Mouse (Mus musculus): Measurements from ENCODE around the gene Fancd2. TPM values are rescaled to one million over a fixed set of nuclear protein-coding genes. Genes with fewer than 3 reads are reported as not detected.

Fancd2 gene
- polyA plus RNA-seq, 1 experiment from 2014 or later = 4.3 TPM

GRCm38 (mm10) chr6:113639201-113639600 is 107.7 kb downstream of the Fancd2 start:
- Histone ChIP-seq H3K27me3 (replicated peaks; ENCODE audit: control insufficient read depth, insufficient read depth, low read length) (no peaks in the 10 kb centered on the region), H3K4me2 (ENCODE audit: low read length) (no peak overlapping the region), H3K36me3 (ENCODE audit: control insufficient read depth, insufficient read depth) (no peaks in the 10 kb centered on the region), H3K4me1 (replicated peaks; ENCODE audit: control insufficient read depth, insufficient read depth, low read length) (peaks cover 6% of the 10 kb centered on the region; the same call in 1 of the 2 replicates), H3K27ac (ENCODE audit: low read length) (no peak overlapping the region), H3K4me3 (replicated peaks; ENCODE audit: low read length) (no peak overlapping the region), H3K9ac (replicated peaks; ENCODE audit: low read depth, low read length) (no peak overlapping the region), H3K9me3 (ENCODE audit: control insufficient read depth, low read length) (no peaks in the 10 kb centered on the region)
- no peak for ATAC-seq
- WGBS = 87% methylated on average over 4 of the region's 4 CpGs

GRCm38 (mm10) chr6:113642605-113643004 is 111.1 kb downstream of the Fancd2 start:
- ATAC-seq = no peak
- H3K27me3 ChIP-seq (replicated peaks; ENCODE audit: control insufficient read depth, insufficient read depth, low read length) = no peaks in the 10 kb centered on the region
- peaks cover 6% of the 10 kb centered on the region; the same call in 1 of the 2 replicates for H3K4me1 ChIP-seq (replicated peaks; ENCODE audit: control insufficient read depth, insufficient read depth, low read length)
- H3K9me3 ChIP-seq (ENCODE audit: control insufficient read depth, low read length) = no peaks in the 10 kb centered on the region
- H3K4me2 ChIP-seq (ENCODE audit: low read length) = no peak overlapping the region
- H3K4me3 ChIP-seq (replicated peaks; ENCODE audit: low read length) = no peak overlapping the region
- H3K9ac ChIP-seq (replicated peaks; ENCODE audit: low read depth, low read length) = no peak overlapping the region
- no peak overlapping the region for H3K27ac ChIP-seq (ENCODE audit: low read length)
- 84% methylated on average over 8 of the region's 8 CpGs for WGBS
- H3K36me3 ChIP-seq (ENCODE audit: control insufficient read depth, insufficient read depth) = no peaks in the 10 kb centered on the region

GRCm38 (mm10) chr6:113643021-113643420 is 111.5 kb downstream of the Fancd2 start:
- H3K9me3 ChIP-seq (ENCODE audit: control insufficient read depth, low read length) = no peaks in the 10 kb centered on the region
- H3K4me3 ChIP-seq (replicated peaks; ENCODE audit: low read length) = no peak overlapping the region
- ATAC-seq = no peak
- H3K36me3 ChIP-seq (ENCODE audit: control insufficient read depth, insufficient read depth) = no peaks in the 10 kb centered on the region
- no peaks in the 10 kb centered on the region for H3K27me3 ChIP-seq (replicated peaks; ENCODE audit: control insufficient read depth, insufficient read depth, low read length)
- H3K27ac ChIP-seq (ENCODE audit: low read length) = no peak overlapping the region
- H3K4me1 ChIP-seq (replicated peaks; ENCODE audit: control insufficient read depth, insufficient read depth, low read length) = peaks cover 6% of the 10 kb centered on the region; the same call in 1 of the 2 replicates
- no peak overlapping the region for H3K9ac ChIP-seq (replicated peaks; ENCODE audit: low read depth, low read length)
- no peak overlapping the region for H3K4me2 ChIP-seq (ENCODE audit: low read length)
- 87% methylated on average over 4 of the region's 4 CpGs for WGBS

- WGBS = 98% methylated on average over 2 of the region's 2 CpGs
- Histone ChIP-seq H3K36me3 (ENCODE audit: control insufficient read depth, insufficient read depth) (no peaks in the 10 kb centered on the region), H3K9me3 (ENCODE audit: control insufficient read depth, low read length) (no peaks in the 10 kb centered on the region), H3K4me1 (replicated peaks; ENCODE audit: control insufficient read depth, insufficient read depth, low read length) (no peaks in the 10 kb centered on the region), H3K27ac (ENCODE audit: low read length) (no peak overlapping the region), H3K4me2 (ENCODE audit: low read length) (no peak overlapping the region), H3K27me3 (replicated peaks; ENCODE audit: control insufficient read depth, insufficient read depth, low read length) (no peaks in the 10 kb centered on the region), H3K4me3 (replicated peaks; ENCODE audit: low read length) (no peak overlapping the region), H3K9ac (replicated peaks; ENCODE audit: low read depth, low read length) (no peak overlapping the region)
- no peak for ATAC-seq
Measured at GRCm38 (mm10) chr6:113643967-113644366, 112.5 kb downstream of the Fancd2 start.

- no peak overlapping the region for H3K4me3 ChIP-seq (replicated peaks; ENCODE audit: low read length)
- no peak overlapping the region for H3K9ac ChIP-seq (replicated peaks; ENCODE audit: low read depth, low read length)
- H3K36me3 ChIP-seq (ENCODE audit: control insufficient read depth, insufficient read depth) = no peaks in the 10 kb centered on the region
- H3K4me2 ChIP-seq (ENCODE audit: low read length) = no peak overlapping the region
- no peak for ATAC-seq
- no peaks in the 10 kb centered on the region for H3K27me3 ChIP-seq (replicated peaks; ENCODE audit: control insufficient read depth, insufficient read depth, low read length)
- WGBS = 85% methylated on average over 8 of the region's 8 CpGs
- H3K9me3 ChIP-seq (ENCODE audit: control insufficient read depth, low read length) = no peaks in the 10 kb centered on the region
- H3K4me1 ChIP-seq (replicated peaks; ENCODE audit: control insufficient read depth, insufficient read depth, low read length) = no peaks in the 10 kb centered on the region
- no peak overlapping the region for H3K27ac ChIP-seq (ENCODE audit: low read length)
Measured at GRCm38 (mm10) chr6:113644808-113645207, 113.3 kb downstream of the Fancd2 start.

Small RNA genes within 50 kb of the gene (microRNA-seq; reads per million reads assigned to microRNA genes)
- gene Gm23365 = not detected

Other genes with a start within 250 kb of the Fancd2 start
- gene Cpne9, start 249.4 kb upstream of the Fancd2 start, polyA plus RNA-seq (2015; fragmentation: Nextera tagmentation; extraction: Ambion mirVana) = 0.32 and 1.4 TPM in 2 replicates
- gene Brpf1, start 224.5 kb upstream of the Fancd2 start, polyA plus RNA-seq (2015; fragmentation: Nextera tagmentation; extraction: Ambion mirVana) = 19.9 and 20.3 TPM in 2 replicates
- gene Ogg1, start 204.7 kb upstream of the Fancd2 start, polyA plus RNA-seq (2015; fragmentation: Nextera tagmentation; extraction: Ambion mirVana) = 11.3 and 11.9 TPM in 2 replicates
- 78.9 and 99.3 TPM in 2 replicates for gene Camk1, start 187.7 kb upstream of the Fancd2 start, polyA plus RNA-seq (2015; fragmentation: Nextera tagmentation; extraction: Ambion mirVana)
- 83.3 and 88.8 TPM in 2 replicates for gene Tada3, start 153.8 kb upstream of the Fancd2 start, polyA plus RNA-seq (2015; fragmentation: Nextera tagmentation; extraction: Ambion mirVana)
- gene Arpc4, start 153.6 kb upstream of the Fancd2 start, polyA plus RNA-seq (2015; fragmentation: Nextera tagmentation; extraction: Ambion mirVana) = 407 and 414 TPM in 2 replicates
- gene Ttll3, start 142.4 kb upstream of the Fancd2 start, polyA plus RNA-seq (2015; fragmentation: Nextera tagmentation; extraction: Ambion mirVana) = 6.4 and 8.7 TPM in 2 replicates
- gene Rpusd3, start 112.3 kb upstream of the Fancd2 start, polyA plus RNA-seq (2015; fragmentation: Nextera tagmentation; extraction: Ambion mirVana) = 13.9 and 16.3 TPM in 2 replicates
- gene Cidec, start 95.9 kb upstream of the Fancd2 start, polyA plus RNA-seq (2015; fragmentation: Nextera tagmentation; extraction: Ambion mirVana) = not detected in 2 replicates
- 90.9 and 98.9 TPM in 2 replicates for gene Jagn1, start 89.1 kb upstream of the Fancd2 start, polyA plus RNA-seq (2015; fragmentation: Nextera tagmentation; extraction: Ambion mirVana)
- gene Il17re, start 73.2 kb upstream of the Fancd2 start, polyA plus RNA-seq (2015; fragmentation: Nextera tagmentation; extraction: Ambion mirVana) = 0.07 TPM in 1 of 2 replicates, not detected in the other
- 2.4 and 3.5 TPM in 2 replicates for gene Il17rc, start 60.3 kb upstream of the Fancd2 start, polyA plus RNA-seq (2015; fragmentation: Nextera tagmentation; extraction: Ambion mirVana)
- 62.6 and 73.9 TPM in 2 replicates for gene Creld1, start 48.4 kb upstream of the Fancd2 start, polyA plus RNA-seq (2015; fragmentation: Nextera tagmentation; extraction: Ambion mirVana)
- gene Prrt3, start 29.8 kb upstream of the Fancd2 start, polyA plus RNA-seq (2015; fragmentation: Nextera tagmentation; extraction: Ambion mirVana) = 5.2 and 8.5 TPM in 2 replicates
- 106 and 108 TPM in 2 replicates for gene Emc3, start within 50 bp of the Fancd2 start, polyA plus RNA-seq (2015; fragmentation: Nextera tagmentation; extraction: Ambion mirVana)
- 0.19 TPM in 1 of 2 replicates, not detected in the other for gene Fancd2os, start 69.0 kb downstream of the Fancd2 start, polyA plus RNA-seq (2015; fragmentation: Nextera tagmentation; extraction: Ambion mirVana)
- 231 and 240 TPM in 2 replicates for gene Brk1, start 73.1 kb downstream of the Fancd2 start, polyA plus RNA-seq (2015; fragmentation: Nextera tagmentation; extraction: Ambion mirVana)
- gene Vhl, start 92.3 kb downstream of the Fancd2 start, polyA plus RNA-seq (2015; fragmentation: Nextera tagmentation; extraction: Ambion mirVana) = 78.1 and 82.2 TPM in 2 replicates
- 1.4 and 1.5 TPM in 2 replicates for gene Irak2, start 106.8 kb downstream of the Fancd2 start, polyA plus RNA-seq (2015; fragmentation: Nextera tagmentation; extraction: Ambion mirVana)
- 1.1 and 1.6 TPM in 2 replicates for gene Tatdn2, start 165.4 kb downstream of the Fancd2 start, polyA plus RNA-seq (2015; fragmentation: Nextera tagmentation; extraction: Ambion mirVana)
- 0.49 TPM in 1 of 2 replicates, not detected in the other for gene Ghrl, start 188.2 kb downstream of the Fancd2 start, polyA plus RNA-seq (2015; fragmentation: Nextera tagmentation; extraction: Ambion mirVana)
- gene Sec13, start 209.1 kb downstream of the Fancd2 start, polyA plus RNA-seq (2015; fragmentation: Nextera tagmentation; extraction: Ambion mirVana) = 231 and 237 TPM in 2 replicates

Measured in forebrain, embryonic 16.5 days (tissue).